Mouse (Mus musculus): ENCODE results near the gene Scgb1a1. TPM values are rescaled to one million over a fixed set of nuclear protein-coding genes. Genes with fewer than 3 reads are reported as not detected.
"Not testable (repeated sequence)": the region's sequence is repeated elsewhere in the genome, so short reads cannot be mapped to it uniquely, and the experiment has no call there.

Gene Scgb1a1
- total RNA-seq, 4 experiments from 2014 or later: not detected

DNA sequence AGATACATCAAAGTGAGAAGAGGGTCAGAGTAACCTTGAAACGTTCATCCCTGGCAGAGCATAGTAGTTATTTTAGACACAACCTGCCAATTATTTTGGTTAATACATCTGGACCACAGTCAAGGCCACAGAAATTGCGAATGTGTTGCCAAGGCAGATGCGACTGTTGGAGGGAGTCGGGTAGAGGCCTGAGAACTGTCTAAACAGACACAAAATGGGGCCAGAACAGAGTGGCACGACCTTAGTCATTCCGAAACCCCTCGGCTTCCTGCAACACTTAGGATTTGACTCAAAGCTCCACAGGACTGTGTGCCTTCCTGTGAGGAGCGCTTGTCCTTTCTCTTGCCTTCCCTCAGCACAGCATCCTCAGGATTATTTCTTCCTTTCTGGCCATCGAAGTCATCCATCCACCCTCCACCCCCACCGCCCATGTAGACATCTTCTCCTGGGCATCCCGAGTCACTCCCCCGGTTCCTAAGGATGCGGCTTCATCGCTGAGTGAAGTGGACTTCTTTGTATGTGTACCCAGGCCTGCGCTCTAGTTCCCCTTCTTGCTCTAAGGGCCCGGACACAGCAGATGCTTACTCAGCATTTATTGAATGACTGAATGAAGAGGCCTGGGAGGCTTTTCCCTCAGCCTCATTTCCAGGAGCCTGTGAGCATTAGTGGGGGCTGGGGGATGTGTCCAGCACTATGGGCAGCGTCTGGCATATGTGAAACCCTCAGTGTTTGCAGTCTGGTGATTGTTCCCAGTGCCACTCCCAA is 12.7 kb upstream of the Scgb1a1 start:
- DNase-seq (ENCODE audit: low spot score in 2 of 2): no peak

DNA sequence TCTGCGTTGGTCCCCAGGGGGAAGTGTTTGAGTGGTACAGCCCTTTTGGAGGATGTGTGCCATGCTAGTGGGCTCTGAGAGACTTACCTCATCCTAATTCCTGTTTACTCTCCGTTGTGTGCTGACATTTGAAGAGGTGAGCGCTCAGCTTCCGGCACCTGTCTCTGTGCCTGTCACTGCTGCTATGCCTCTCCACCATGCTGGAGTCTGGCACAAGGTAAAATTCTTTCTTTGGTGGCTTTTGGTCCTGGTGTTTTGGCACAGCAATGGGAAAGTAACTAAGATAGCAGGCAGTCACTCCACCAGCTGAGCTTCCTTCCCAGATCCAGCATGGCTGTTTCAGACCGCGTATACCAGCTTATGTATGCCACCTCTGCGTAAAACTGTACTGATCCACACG is 12.0 kb upstream of the Scgb1a1 start:
- no peak for DNase-seq (ENCODE audit: low spot score in 2 of 2)

DNA sequence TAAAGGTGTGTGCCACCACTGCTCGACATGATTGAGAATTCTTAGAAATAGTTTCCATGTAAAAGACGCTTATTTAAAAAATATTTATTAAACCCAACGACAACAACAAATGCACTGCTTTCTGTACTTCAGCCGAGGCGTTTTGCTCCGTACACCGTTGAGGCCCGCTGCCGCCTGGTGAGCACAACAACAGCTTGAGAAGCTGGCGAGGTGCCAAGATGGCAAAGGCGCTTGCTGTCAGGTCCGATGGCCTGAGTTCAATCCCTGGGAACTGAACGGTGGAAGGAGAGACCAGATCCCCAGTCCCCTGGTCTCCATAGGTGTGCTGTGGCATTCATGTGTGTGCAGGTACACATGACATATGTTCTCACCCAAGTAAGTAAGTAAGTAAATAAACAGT is 9.7 kb upstream of the Scgb1a1 start:
- no peak for DNase-seq (ENCODE audit: low spot score in 2 of 2)

DNA sequence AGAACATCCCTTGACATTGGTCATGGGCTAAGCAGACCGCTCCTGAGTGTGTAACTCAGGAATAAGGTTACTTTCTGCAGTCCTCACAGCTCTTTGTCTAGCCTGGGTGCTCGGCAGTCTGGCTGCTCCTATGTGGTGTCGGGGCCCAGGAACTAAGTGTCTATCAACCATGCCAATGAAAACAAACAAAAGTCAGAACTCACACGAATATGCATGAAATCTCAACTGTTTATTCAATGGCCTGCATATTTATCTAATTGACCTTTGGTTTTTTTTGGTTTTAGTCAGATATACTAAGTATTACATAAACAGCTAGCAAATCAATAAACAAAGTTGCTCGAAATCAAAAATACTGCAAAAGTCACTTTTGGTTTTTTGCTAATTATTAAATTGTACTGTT is 7.4 kb upstream of the Scgb1a1 start:
- no peak for DNase-seq (ENCODE audit: low spot score in 2 of 2)

DNA sequence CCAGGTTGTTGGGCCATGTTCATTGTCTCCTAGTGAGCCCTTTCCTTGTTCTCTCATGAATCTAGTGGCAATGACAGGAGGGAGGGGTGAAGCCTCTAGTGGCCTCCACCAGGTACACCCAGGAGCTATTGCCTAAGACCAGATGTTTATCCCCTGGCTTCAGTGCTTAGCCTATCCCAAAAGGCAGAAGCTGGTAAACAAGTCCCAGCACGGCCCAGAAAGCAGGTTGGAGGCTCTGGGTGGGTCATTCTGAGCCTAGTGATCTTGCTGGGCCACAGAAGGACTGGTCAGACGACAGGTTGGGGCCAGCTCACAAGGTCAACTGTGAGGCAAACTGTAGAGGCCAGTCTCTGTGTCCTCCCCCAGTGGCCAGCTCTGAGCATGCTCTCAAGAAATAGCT is 3.0 kb upstream of the Scgb1a1 start:
- no peak for DNase-seq (ENCODE audit: low spot score in 2 of 2)

DNA sequence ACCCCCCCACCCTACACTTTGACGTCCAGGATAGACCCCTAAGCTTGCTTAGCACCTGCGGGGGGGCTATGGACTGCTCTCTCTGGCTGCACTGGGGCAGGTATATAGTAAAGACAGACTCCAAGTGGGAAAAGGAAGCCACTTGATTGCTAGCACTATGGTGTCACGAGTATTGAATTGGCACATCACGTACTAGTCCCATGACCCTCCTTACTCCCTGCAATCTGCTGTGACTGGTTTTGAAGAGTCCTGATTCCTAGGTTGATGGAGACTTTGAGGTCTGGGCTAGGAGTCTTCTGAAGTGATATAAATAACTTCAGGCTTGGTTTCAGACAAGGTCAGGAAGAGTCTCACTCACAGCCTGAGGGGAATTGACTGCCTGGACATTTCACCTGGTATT is 2.4 kb upstream of the Scgb1a1 start:
- no peak for DNase-seq (ENCODE audit: low spot score in 2 of 2)

DNA sequence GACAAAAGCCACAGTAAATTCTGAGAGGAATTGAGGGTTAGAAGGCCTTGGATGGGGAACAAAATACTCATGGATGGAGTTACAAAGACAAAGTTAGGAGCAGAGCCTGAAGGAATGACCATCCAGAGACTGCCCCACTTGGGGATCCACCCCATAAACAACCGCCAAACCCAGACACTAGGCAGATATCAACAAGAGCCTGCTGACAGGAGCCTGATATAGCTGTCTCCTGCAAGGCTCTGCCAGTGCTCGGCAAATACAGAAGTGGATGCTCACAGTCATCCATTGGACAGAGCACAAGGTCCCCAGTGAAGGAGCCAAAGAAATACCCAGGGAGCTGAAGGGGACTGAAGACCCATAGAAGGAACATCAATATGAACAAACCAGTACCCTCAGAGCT is 3.9 kb downstream of the Scgb1a1 start:
- not testable (repeated sequence) for DNase-seq (ENCODE audit: low spot score in 2 of 2)

DNA sequence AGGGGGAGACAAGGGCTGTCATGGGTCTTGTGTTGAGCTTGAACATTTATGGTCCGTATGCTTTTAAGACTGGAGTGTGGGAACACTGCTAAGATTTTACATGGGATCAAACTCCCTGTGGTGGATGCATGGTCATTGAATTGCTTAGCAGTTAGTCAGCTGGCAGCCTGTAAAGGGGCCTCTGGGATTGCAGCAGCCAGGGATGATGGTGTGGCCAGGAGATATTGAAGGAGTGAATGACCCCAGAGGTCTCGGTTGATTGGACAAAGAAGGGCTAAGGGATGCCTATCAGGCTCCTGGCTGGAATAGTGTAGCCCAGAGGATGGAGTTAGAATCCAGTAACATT is 4.8 kb downstream of the Scgb1a1 start:
- no peak for DNase-seq (ENCODE audit: low spot score in 2 of 2)

DNA sequence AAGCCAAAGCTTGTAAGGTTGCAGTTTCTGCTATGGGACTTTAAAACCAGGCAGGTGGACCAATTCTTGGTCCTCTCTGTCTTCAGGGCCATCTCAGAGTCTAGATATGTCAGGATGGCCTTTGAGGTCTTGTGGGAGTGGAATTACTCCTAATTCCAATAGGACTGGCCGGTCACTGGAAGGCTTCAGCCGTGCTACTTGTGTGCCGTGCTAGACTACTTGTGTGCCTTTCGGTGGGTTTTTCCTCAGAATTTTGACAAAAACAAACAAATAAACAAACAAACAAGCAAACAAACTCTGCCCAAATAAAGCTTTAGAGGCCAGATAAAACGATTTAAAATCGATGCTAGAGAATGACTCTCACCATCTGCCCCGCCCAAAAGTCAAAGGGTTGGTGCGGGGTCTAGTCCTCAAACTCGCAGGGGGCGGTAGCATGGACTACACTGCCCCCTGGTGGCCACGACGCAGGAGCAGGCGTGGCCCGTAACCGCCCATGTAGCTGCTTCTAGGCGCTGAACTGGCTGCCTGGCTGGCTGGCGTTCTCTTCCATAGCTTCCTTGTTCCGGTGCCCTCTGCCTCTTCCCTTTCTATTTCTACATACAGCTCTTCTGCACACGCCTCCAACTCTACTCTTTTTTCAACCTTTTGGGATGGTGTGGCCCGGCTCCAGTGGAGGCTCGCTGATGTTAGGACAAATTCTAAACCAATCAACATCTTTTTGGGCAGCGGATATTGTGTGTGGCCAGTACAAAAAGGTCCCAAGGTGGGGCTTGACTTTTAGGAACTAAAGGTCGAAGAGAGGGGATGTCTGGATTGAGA is 5.4 kb downstream of the Scgb1a1 start:
- DNase-seq (ENCODE audit: low spot score in 2 of 2): peak; percentile 85 to 89

DNA sequence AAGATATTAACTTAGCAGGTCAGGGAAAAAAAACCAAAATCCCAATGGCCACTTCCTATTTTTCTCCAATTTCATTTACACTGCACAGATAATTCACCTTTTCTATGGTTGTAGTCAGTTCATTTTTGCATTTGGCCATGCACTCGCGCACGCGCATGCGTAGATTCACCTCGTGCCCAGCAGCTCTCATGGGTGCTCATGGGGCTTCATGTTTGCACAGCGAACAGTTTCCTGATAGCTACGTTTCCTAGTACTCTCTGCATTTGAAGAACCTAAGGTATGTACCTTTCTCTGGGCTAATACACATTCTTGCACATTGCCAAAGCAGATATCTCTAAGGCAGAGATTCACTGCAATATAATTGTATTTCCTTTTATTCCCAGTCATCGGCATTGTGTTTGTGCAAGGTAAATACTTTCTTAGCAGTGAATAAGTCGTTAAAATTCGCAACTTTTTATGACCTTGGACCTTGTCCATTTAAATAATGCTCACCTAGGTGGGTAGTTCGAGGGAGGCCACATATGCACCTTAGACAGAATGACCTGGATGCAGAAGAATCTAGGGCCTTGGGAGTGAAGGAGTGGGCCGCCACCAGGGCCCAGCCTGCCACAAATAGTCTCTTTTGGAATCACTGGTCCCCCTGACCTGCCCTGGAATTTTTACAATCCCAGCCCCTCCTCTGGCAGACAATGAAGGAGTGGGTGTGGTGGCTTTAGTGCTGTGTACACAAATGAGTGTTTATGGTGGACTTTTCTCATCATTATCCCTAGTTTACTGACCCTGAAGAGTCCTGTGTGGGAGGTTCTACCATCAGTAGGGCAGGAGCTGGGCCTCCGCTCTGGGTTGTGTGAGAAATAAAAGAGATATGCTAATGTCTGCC is 6.2 kb downstream of the Scgb1a1 start:
- DNase-seq (ENCODE audit: low spot score in 2 of 2): no peak

DNA sequence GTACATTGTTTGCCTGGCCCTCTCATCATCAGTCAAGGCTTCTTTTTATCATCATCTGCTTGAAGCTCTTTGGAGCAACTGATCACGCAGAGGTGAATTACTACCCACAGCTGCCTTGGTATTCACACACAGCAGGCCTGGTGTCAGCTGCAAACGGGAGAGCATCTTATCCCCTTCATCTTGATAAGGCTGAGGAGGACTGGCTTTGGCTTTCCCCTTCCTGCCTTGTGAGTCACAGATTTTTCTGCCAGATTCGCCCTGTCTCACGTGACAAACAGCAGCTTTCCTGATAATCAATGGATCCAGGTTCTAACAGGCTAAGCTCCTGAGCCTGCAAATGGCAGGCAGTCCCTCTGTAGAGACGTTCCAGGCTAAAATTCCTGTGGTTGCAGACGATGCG is 7.8 kb downstream of the Scgb1a1 start:
- DNase-seq (ENCODE audit: low spot score in 2 of 2): no peak

DNA sequence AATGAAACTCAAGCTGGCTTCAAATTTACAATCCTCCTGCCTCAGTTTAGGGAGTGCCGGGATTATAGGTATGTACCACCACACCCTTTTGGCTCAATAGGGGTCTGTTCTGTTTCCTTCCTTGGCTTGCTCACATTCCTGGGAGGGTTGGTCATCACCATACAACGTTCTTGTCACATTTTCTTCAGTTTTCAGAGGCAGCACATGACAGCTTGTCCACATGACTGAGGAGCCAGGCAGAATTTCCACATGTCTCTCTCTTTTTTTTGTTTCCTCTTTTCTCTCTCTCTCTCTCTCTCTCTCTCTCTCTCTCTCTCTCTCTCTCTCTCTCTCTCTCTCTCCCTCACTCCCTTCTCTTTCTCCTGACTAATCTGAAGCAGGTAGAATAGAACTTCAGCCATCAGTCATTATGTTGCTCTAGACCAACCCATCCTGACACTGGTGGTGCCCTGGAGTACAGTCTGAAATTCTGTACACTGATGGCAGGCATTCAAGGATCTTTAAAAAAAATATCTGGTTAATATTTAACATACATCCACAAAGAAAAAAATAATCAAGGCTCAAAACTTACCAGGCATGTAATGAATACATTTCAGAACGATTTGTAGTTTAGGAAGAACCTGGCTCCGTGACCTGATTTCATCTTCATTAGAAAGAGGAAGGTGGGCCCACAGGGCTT is 10.6 kb downstream of the Scgb1a1 start:
- DNase-seq (ENCODE audit: low spot score in 2 of 2): no peak

DNA sequence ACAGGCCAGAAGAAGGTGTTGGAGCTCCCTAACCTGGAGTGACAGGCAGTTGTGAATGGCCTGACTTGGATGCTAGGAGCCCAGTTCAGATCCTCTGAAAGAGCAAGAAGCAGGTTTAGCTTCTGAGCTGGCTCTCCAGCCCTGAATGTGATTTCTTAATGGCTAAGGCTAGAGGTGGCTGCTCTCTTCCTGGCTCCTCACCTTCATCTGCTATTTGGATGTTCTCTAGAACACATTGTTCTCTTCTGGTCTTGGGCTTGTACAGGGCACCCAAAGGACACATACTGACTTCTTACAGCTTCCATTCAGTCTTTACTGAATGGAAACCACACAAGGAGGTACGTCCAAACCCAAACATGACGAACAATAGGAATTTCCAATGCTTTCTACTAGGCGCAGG is 11.7 kb downstream of the Scgb1a1 start:
- DNase-seq (ENCODE audit: low spot score in 2 of 2): no peak

DNA sequence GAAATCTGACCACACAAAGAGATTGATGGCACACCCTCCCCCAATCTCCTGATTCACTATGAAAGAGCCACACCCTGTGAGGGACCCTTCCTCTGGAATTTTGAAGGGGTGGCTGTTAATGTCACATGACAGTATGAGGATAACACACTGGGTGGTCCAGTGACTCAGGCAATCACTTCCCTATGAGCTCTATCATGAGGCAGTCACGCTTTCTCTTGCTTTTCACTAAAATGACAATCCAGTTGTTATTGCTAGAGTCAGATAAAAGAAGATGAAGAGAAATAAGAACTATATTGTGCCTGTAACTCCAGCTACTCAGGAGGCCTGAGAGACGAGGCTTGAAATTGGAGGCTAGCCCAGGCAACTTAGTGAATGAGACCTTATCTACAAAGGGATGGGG is 12.2 kb downstream of the Scgb1a1 start:
- DNase-seq (ENCODE audit: low spot score in 2 of 2): no peak

DNA sequence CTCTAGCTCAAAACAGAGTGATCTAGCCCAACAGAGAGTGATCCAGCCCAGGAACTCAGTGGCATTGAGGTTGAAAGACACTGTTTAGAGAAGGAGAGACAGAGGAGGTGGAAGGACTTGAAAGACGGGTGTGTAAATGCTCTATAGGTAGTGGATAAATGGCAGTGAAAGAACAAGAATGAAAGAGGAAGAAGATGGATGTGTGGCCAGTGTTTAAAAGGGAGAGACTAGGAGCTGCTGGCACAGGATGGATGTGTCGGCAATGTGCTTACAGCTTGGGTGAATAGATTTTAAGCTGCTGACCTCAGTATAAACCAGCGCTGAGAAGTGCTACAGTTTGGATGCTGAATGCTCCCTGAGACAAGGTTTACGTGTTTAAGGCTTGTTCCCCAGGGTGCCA is 13.3 kb downstream of the Scgb1a1 start:
- DNase-seq (ENCODE audit: low spot score in 2 of 2): no peak

DNA sequence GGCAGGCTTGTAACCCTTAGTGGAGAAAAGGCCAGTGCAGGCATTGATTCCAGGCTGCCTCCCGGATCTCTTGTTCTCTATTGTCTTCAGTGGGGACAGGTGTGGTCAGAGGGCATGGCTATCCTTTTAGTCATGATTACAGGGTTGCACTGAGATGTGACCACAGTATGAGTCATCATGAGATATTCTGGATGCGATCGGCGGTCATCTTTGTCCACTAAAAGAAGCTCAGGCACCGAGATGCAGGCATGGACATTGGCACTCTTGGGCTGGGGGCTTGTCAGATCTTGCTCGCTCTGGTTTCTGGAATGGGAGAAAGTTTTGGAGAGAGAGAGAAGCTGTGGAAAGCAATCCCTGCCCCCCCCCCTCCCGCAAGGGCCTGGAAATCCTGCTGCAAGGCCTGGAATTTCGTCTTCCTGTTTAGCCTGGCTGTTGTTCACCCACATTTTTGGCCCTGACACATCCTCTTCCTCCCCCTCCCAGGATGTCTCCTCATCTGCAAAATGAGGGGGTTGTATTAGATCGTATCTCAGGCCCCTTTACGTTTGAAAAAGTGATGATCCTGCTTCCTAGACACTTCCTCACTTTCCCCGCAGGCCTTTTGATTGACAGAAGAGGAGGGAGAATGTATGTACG is 13.9 kb downstream of the Scgb1a1 start:
- DNase-seq (ENCODE audit: low spot score in 2 of 2): no peak

DNA sequence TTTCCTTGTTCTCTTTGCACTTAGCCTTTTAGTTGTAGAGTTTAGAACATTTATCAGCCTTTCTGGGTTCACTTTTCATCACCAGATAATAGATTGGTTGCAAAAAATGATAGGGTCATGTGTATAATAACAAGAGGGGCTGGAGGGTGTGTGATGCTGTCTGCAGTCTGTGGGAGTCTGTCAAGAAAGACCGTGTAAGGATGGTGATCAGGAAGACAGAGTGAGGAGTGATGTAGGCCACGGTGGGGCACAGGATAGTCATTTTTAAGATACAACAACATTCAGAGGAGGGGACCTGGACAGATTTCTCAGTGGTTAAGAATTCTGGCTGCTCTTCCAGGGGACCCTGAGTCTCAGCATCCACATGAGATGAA is 15.6 kb downstream of the Scgb1a1 start:
- DNase-seq (ENCODE audit: low spot score in 2 of 2): no peak

DNA sequence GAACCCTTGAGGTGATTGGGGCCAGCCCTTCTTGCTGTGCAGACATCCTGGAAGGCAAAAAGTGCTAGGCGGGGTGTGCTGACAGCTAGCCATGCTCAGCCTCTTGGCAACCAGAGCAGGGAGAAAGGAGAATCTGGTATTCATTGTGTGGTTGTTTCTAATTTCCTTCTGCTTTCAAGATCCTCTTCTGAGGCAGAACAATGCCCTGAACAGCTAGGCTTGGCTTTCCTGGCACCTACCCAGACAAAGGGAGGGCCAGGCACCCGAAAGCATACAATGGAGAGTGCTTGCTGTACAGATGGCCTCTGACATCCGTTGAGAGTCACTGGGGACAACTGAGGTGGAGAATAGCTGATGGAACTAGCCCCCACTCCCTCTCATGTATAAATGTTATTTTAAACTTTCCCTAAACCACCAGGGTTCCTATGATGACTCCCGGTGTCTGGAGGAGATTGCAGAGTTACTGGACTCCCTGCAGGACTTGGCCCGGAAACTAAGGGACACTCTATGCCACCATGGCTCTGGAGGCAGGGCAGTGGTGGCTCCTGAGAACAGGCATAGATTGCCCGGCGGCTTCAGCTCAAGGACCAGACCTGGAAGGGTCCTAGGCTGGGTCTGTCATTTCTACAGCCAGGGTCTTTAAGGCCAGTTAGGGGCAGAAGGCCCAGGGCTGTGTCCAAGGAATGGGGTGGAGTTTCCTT is 16.2 kb downstream of the Scgb1a1 start:
- peak; percentile 53 to 65 for DNase-seq (ENCODE audit: low spot score in 2 of 2)

DNA sequence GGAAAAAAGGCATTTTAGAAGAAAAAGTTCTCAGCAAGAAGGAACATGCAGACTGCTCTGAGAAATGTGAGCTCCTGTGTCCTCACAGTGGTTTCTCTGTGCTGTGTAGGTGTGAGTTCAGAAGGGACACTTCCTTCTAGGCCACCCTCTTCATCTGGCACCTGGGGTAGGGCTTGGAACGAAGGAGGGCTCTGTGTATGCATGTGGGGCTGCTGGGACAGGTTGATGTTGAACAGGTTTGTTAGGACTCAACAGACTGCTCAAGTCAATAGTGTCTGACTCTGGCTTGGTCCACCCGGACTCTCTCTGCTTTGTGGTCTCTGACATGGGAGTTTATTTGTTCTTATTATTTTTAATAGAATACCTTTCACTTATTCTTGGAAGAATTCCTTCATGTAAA is 17.4 kb downstream of the Scgb1a1 start:
- DNase-seq (ENCODE audit: low spot score in 2 of 2): no peak

DNA sequence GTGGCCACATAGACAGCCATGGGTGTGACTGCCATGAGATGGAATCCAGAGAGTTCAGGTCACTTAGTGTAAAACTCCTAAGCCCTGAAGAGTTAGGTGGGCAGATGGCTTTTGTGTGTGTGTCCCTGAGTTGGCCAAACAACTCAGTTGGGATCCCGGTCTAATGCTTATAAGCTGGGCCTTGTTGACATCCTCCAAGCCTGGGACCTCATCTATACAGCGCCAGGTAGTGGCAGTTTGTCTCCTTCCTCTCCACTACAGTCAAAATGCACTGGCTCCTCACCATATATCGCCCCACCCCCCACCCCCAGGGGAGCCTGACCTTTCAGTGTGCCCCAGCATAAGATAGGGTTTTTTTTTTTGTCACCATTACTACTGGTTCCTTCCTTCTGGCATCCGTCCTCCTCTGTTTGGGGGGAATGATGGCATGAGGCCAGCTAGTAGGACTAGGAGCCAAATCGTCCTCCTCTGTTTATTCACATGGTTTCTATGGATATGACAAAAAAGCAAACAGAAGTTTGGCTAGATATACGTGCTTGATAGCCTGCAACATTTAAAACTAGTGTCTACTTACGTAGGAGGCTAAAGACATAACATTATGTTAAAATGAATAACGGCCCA is 18.0 kb downstream of the Scgb1a1 start:
- DNase-seq (ENCODE audit: low spot score in 2 of 2): no peak
